9 mouse cellular contexts compared by ENCODE assay signal in genomic region chr16:73097176-73097575, GRCm38 (mm10).
DNase-seq lines count a peak whose midpoint lies in the region; ATAC-seq and TF ChIP-seq lines count a peak whose summit lies in the region.
"Had no signal": no experiment of that assay in that cellular context is flagged by ENCODE, and none has a peak within 500 bp of the region (broad histone marks: within the 10 kb centered on the region; RNA-seq: fewer than 3 reads in every experiment).

No protein-coding gene starts in this region.

- no peak overlapping the region for H3K27ac ChIP-seq in heart, embryonic 14.5 days (replicated peaks in 1 of 2; ENCODE audit: control insufficient read depth in 1 of 2, insufficient read depth in 1 of 2, low read depth in 2 of 2, low read length in 2 of 2)
- no peak overlapping the region for H3K27ac ChIP-seq in hindbrain, embryonic 11.5 days (ENCODE audit: low read depth, low read length)
- no peak overlapping the region for H3K27ac ChIP-seq in midbrain, postnatal 0 days (ENCODE audit: low read depth, low read length)

- WGBS in heart, embryonic 14.5 days, result 39% methylated on average over 14 of the region's 14 CpGs
- 14% methylated on average over 14 of the region's 14 CpGs for WGBS in hindbrain, embryonic 11.5 days
- WGBS in midbrain, postnatal 0 days, result 21% methylated on average over 14 of the region's 14 CpGs

- ATAC-seq in heart, embryonic 14.5 days (ENCODE audit: insufficient number of reproducible peaks, insufficient read depth, low FRiP score, low read depth), result no peak
- ATAC-seq in hindbrain, embryonic 11.5 days (ENCODE audit: low FRiP score), result no peak
- no peak for ATAC-seq in midbrain, postnatal 0 days (ENCODE audit: low FRiP score)

- H3K4me1 ChIP-seq in heart, embryonic 14.5 days (ENCODE audit: control insufficient read depth in 2 of 2, insufficient read depth in 2 of 2, low read length in 2 of 2), result no peaks in the 10 kb centered on the region
- no peaks in the 10 kb centered on the region for H3K4me1 ChIP-seq in hindbrain, embryonic 11.5 days (replicated peaks; ENCODE audit: control insufficient read depth, insufficient read depth, low read length)
- no peaks in the 10 kb centered on the region for H3K4me1 ChIP-seq in midbrain, postnatal 0 days (ENCODE audit: insufficient read depth, low read length)

- no peak for DNase-seq in heart, postnatal 4 days
- peak; percentile 59 for DNase-seq in embryo, embryonic 10.5 days (ENCODE audit: low spot score)
- peak; percentile 35 for DNase-seq in hindbrain, embryonic 11.5 days (ENCODE audit: low spot score)
- DNase-seq in midbrain, postnatal 0 days (ENCODE audit: low spot score), result peak; percentile 19
- DNase-seq in left cerebral cortex, adult 11 months (ENCODE audit: low spot score), result no peak
- DNase-seq in cerebellum, adult 18-20 months, result no peak
- DNase-seq in layer of hippocampus, adult 18-20 months (ENCODE audit: low spot score in 2 of 2), result no peak
- DNase-seq: layer of hippocampus, postnatal 36 days had no signal

- H3K9me3 ChIP-seq in heart, embryonic 14.5 days (ENCODE audit: control insufficient read depth, low read length), result no peaks in the 10 kb centered on the region
- H3K9me3 ChIP-seq in hindbrain, embryonic 11.5 days (ENCODE audit: control insufficient read depth, low read length), result no peaks in the 10 kb centered on the region
- H3K9me3 ChIP-seq in midbrain, postnatal 0 days (ENCODE audit: low read length), result no peaks in the 10 kb centered on the region

- no peak overlapping the region for H3K9ac ChIP-seq in heart, embryonic 14.5 days (ENCODE audit: low read length)
- H3K9ac ChIP-seq in hindbrain, embryonic 11.5 days (ENCODE audit: low read depth, low read length), result no peak overlapping the region
- 0 out of 2 replicates have a peak overlapping the region, but pooled peaks have one; percentile 33 for H3K9ac ChIP-seq in midbrain, postnatal 0 days (replicated peaks; ENCODE audit: low read length, poor library complexity, severe bottlenecking)

- H3K27me3 ChIP-seq in heart, embryonic 14.5 days (ENCODE audit: control insufficient read depth, insufficient read depth, low read length), result no peaks in the 10 kb centered on the region; the same call in 1 of the 2 replicates
- H3K27me3 ChIP-seq in hindbrain, embryonic 11.5 days (ENCODE audit: control insufficient read depth, insufficient read depth, low read length), result no peaks in the 10 kb centered on the region
- no peaks in the 10 kb centered on the region for H3K27me3 ChIP-seq in midbrain, postnatal 0 days (ENCODE audit: insufficient read depth, low read length)

- H3K4me3 ChIP-seq in heart, embryonic 14.5 days (ENCODE audit: control insufficient read depth in 1 of 2, insufficient read depth in 1 of 2, low read depth in 1 of 2, low read length in 2 of 2), result no peak overlapping the region
- no peak overlapping the region for H3K4me3 ChIP-seq in hindbrain, embryonic 11.5 days (ENCODE audit: low read depth, low read length)
- H3K4me3 ChIP-seq in midbrain, postnatal 0 days (ENCODE audit: low read depth, low read length), result no peak overlapping the region

- H3K36me3 ChIP-seq in heart, embryonic 14.5 days (ENCODE audit: control insufficient read depth, insufficient read depth, low read length), result no peaks in the 10 kb centered on the region
- no peaks in the 10 kb centered on the region for H3K36me3 ChIP-seq in hindbrain, embryonic 11.5 days (ENCODE audit: control insufficient read depth, insufficient read depth, low read length)
- H3K36me3 ChIP-seq in midbrain, postnatal 0 days (ENCODE audit: insufficient read depth, low read length), result no peaks in the 10 kb centered on the region

- no peak for TF ChIP-seq CTCF in midbrain, postnatal 0 days (IDR thresholded peaks at IDR 0.05)

- peak overlapping the region; percentile 27 for H3K4me2 ChIP-seq in heart, embryonic 14.5 days (ENCODE audit: low read length)
- peak overlapping the region; percentile 12; the same call in 1 of the 2 replicates for H3K4me2 ChIP-seq in hindbrain, embryonic 11.5 days (replicated peaks; ENCODE audit: low read depth, low read length)
- peak overlapping the region; percentile 34 for H3K4me2 ChIP-seq in midbrain, postnatal 0 days (ENCODE audit: low read depth, low read length, poor library complexity, severe bottlenecking)

Comparison
In these comparisons a context has a peak if more than half of its experiments do, and no peak if none do; other contexts are left out.
1. DNase-seq: peak in embryo, embryonic 10.5 days (single experiment), hindbrain, embryonic 11.5 days (single experiment) and midbrain, postnatal 0 days (single experiment); none in heart, postnatal 4 days (single experiment), left cerebral cortex, adult 11 months (single experiment), cerebellum, adult 18-20 months (0 of 2) and layer of hippocampus, adult 18-20 months (0 of 2).
2. Peak in every context shown above with its lines, with median percentiles within 50 percentile points of each other: H3K4me2 ChIP-seq.